Mouse (Mus musculus): ENCODE measurements around the gene Fhl3.
"Not testable (repeated sequence)": the region's sequence is repeated elsewhere in the genome, so short reads cannot be mapped to it uniquely, and the experiment has no call there.

The Fhl3 gene

DNA sequence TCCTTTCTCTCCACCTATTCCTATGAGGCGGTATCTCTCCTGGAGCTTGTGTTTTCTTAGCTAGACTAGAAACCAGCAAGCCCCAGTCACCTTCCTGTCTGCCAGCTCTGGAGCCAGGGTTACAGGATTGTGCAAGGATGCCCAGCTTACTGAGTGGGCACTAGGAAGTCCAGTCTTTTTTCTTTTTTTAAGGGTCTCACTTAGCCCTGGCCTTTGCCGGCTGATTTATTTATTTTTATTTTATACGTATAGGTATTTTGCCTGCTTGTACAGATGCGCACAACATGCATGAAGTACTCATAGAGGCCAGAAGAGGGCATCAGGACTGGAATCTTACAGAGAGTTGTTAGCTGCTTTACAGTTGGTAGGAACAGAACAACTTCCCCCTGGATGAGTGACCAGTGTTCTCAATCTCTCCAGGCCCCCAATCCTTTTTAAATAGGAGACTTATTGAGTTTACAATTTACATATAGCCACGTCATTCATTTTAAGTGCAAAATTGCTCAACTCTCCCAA lies 10.3 kb downstream of the Fhl3 start:
- peak; percentile 43 for DNase-seq

DNA sequence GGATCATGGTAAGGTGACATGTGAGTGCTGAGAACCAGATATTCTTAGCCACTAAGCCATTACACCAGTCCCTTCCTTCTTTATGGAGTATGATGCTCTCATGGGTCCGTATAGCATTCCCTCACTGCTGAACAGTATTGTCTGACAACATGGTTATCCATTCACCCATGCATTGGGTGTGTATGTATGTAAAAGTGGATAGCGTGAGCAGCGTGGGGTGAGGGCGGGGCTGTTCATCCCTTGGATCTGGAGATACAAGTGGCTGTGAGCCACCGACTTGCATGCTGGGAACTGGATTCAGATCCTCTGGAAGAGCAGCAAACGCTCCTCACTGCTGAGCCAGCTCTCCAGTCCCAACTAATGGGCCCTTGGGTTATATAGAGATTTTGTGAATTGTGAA lies 12.1 kb downstream of the Fhl3 start:
- DNase-seq = peak; percentile 80

DNA sequence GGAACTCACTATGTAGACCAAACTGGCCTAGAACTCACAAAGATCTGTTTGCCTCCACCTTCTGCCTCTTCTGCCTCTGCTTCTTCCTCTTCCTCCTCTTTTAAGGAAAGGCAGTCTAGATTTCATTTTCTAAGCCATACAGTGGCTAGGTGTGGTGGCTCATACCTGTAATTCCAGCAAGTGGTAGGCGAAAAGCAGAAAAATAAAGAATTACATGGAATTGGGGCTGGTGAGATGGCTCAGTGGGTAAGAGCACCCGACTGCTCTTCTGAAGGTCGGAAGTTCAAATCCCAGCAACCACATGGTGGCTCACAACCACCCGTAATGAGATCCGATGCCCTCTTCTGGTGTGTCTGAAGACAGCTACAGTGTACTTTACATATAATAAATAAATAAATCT lies 13.3 kb downstream of the Fhl3 start:
- DNase-seq = not testable (repeated sequence)

DNA sequence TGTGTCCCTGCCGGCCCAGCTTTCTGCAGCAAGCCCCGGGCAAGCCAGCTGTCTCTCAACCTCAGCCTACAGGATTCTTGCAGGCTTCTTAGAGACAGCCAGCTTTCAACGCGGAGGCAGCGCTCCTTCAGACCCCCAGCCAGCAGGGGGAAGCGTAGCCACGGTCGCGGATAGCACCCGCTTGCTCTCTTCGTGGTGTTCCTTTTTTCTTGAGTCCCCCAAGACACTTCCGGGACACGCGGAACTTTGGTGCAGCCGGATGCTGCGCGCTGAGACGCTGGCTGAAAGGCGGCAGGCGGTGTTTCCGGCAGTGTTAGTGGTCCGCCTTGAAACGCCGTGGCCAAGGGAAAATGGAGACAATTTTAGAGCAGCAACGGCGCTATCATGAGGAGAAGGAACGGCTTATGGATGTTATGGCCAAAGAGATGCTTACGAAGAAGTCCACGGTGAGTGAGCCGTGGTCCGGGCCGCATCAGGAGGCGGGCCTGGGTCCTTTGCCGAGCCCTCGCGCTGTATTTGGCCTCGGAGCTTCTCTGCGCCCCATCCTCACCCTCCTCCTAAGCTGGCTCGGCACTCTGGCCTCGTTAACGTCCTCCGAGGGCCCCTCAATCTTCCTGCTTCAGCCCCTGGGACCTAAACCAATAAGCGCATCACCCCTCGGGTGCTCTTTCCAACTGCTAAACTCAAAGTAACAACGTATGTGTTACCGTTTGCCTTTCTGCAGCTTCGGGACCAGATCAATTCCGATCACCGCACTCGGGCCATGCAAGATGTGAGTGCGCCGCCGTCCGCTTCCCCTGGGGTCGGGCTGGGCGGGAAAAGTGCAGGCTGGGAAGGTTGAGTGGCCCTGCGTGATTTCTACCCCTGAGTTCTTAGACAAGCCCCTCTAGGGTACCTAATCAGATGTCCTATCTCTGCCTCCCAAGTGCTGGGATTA lies 14.3 kb downstream of the Fhl3 start, which contains the start of gene Sf3a3:
Gene Sf3a3, plus strand, starts transcription at position 232 of the 937 bp plus-strand sequence.
- peak; percentile 93 for DNase-seq

DNA sequence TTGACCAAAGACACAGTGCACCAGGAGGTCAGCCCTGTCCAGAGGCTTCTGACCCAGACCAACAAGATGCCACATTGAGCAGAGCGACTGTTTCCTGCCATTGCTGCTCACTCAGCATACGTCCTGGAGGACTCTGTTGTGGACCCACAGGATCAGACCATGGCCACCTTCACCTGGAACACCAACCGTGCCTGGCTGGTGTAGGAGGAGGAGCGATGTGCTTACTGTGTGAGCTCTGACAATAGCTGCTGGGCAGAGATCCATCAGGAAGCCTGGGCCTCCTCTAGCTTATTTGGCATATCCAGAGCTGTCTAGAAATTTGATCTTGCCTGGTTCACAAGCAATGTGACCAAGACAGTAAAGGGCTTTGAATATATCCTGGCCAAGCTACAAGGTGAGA lies 18.6 kb downstream of the Fhl3 start:
- DNase-seq = no peak

DNA sequence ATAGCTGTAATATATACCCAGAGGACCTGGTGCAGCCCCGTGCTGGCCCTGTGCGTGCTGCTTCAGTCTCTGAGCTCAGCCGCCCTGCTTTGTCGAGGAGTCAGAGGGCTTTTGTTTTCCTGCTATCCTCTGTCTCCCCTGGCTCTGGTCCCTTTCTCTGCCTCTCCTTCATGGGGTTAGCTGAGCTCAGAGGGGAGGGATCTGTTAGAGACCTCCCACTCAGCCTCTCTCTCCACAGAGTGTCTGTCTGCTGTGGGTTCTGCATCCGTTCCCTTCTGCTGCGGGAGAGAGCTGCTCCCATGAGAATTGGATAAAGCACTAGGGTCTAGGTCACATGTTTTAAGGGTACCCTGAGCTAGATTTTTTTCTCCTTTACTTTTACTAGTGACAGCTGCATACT lies 25.6 kb downstream of the Fhl3 start:
- no peak for DNase-seq

DNA sequence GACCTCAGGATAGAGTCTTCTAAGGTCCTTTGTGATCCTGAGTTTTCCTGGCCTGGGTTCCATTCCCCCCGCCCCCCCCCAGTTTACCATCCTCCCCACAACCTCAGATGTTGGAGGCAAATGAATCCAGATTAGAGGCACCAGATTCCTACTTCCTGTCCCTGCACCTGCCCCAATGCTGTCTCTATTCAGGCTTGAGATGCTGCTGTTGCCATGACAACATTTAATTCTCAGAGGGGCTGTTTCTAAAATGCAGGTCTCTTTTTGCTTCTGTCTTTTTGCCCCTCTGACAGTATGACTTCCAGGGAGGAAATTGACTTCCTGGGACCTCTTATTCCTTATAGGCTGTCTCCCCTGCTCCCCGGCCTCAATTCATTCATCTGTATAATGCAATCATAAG lies 36.5 kb downstream of the Fhl3 start:
- DNase-seq = no peak

DNA sequence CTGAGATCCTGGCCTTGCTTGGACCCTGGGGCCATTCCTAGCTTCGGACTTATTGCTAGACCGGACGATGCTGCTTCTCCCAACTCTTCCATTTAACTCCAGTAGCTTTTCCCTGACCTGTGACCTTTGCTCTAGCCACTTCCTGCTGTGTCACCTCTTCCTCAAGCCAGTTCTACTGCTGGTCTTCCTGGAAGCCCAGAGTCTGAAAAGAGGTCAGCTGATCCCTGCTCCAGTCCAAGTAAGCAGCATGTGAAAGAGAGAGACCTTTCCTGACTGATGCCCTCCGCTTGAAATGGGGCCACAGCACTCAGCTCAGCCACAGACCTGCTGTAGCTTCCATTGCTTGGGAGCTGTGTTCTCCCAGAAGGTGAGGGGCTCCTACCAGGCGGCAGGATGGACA lies 37.0 kb downstream of the Fhl3 start:
- no peak for DNase-seq

DNA sequence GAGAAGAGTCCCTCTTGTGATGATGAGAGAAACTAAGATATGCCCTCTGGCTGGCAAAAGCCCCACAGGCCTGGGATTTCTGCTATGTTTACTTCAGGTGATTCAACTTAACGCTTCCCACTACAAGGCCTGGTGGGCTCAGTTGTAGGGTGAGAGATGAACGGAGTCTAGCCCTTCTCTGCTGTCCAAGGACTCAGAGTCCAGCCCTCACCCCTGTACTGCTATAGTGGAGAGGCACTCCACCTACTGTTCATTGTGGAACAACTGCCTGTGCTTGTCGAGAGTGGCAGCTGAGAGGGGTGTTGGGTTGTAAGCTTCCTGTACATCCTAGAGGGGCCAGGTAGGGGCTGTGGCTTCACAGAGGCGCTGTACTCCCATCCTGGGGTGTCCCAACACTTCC lies 37.5 kb downstream of the Fhl3 start:
- DNase-seq = no peak

DNA sequence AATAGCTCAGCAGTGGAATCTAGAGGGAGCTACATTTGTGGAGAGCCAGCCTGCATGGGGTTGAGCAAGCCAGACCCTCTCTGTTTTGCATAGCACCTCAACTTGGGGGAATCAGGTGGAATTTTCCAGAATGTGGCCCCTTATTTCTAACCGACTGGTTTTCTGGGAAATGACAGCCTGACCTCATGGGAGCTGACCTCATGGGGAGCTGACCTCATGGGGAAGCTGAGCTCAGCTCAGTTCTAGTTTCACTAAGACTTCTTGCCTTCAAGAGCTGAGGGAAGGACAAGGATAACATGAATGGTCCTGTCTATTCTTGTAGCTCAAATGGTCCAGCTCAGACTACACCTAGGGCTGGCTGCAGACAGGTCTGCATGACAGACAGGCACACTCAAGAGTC lies 38.3 kb downstream of the Fhl3 start:
- no peak for DNase-seq

DNA sequence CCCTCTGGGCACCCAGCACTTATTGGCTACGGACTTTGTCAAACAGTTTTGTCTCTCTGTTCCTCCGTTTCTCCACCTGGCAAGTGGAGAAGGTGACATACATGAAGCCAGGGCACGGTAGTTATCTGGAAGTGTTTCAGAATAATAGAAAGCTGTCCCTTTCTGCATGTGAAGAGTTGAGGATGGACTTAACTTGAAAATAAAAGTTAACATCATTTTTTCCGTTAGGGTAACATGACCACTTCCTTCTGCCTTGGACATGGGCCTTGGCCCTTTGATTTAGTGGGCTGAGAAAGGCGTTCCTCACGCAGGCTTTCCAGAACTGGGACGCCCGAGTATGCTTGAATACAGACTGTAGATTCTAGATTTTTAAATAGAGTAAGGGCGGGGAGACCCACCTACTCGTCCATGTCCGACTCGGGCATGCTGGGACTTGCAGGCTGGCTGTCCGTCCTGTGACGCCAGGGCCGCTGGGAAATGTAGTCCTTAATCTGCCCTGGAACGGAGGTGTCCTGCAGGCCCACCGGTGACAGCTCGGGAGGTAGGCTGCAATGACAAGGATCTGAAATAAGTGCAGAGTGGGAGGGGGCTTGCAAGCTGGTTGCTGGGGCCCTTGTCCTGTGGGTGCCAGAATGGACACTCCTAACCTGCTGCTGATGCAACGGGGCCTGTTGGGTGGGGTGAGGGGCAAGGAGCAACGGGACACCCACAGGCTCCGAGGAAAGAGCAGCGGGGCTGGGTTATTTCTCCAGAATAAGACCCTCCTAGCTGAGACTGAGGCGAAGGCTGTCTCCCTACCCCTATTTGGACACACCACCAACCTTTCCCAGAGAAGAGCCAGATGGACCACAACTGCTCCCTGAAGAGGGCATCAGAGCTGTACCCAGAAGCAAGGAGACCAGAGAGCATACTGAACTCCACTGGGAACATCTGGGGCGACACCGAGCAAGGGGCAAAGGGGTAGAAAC lies 41.2 kb downstream of the Fhl3 start, which contains the start of gene Inpp5b:
Gene Inpp5b, plus strand, starts transcription at position 475 of the 968 bp plus-strand sequence.
- DNase-seq = peak; percentile 79

DNA sequence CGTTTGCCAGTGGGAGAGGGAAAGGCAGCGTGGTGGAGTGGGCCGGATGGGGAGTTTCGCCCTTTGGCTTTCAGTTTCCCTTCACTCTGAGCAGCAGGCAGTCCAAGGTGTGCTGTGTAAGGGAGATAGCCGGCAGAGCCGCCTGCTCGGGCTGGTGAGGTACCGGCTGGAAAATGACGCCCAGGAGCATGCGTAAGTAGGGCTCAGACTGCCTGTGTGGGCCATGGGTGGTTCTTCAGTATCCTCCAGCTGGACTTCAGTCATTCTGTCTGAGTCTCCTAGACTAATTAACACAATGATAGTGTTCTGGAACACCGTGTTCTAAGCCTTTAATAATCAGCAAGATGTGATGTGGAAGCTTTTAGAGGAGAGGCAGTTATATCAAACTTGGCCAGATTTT lies 42.3 kb downstream of the Fhl3 start:
- DNase-seq = no peak

DNA sequence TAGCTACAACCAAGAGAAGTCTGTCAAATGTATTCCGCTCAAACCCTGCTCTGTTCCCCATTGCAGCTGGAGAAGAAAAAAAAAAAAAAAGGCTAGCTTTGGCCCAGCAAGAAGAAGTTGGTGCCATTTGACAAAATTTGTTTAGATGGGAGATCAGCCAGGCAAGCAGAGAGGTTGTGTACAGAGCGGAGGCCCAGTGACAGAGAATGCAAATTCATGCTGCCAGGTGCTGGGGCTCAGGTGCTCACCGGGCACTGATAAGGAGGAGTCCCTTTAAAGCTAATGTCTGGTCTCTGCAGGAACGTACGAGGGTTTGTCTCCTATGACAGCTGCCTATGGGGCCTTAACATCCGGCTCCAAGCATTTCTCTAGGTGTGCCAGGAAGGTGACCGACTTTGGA lies 46.1 kb downstream of the Fhl3 start:
- no peak for DNase-seq

DNA sequence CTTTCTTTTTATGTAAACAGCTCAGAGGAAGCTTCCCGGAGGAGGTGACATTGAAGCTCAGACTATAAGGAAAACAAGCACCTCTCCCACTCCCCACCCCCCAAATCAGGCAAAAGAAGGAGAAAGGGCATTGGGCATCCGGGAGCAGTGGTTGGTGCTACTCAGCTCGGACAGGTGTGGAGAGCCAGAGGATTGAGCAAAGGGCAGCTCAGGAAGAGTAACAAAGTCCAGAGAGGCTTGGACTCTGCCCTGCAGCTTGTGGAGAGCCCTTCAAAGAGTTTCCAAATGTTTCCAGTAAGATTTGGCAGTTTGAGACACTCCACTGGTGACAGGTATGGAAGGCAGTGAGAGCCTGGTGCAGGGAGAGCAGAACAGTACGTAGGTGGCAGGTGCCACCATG lies 47.4 kb downstream of the Fhl3 start:
- DNase-seq = no peak

DNA sequence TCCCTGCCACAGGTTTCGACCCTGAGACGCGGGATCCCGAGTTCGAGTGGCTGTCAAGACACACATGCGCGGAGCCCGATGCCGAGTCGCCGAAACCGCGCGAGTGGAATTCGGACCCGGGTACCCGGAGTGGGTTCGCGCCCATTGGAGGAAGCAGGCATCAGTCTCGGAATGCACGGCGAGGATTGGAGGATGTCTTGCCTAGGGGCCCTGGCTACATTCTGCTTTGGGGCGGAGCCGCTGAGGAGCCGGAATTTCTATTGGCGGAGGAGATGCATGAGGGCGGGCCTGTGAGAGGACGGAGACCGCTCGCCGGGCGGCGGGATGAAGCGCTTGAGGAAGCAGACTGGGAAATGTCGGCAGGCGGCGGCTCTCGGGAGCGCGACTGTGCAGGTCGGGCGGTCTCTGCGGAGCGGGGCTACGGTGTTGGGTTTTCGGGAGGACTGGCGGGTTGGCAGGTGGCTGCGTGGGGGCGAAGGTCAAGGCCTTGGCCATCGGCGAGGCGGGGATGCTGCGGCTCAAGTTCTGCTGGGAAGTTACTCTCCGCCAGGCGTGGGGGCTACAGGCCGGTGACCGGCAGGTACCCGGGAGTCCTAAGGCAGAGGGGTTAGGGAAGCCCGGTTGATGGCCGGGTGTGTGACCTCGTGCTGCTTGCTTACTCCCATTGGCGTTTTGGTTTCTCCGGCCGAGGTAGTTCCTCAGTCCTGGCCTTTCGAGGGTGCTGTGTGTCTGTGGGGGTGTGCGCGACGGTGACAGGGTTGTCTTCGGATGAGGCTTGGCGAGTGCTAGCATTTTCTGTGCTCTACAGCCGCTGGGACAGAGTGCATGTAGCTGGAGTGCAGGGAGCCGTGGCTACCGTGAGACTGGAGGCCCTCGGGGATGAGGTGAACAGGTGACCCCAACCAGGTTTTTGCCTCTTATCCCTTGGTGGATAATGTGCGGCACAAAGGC lies 51.1 kb downstream of the Fhl3 start:
- DNase-seq = peak; percentile 98

DNA sequence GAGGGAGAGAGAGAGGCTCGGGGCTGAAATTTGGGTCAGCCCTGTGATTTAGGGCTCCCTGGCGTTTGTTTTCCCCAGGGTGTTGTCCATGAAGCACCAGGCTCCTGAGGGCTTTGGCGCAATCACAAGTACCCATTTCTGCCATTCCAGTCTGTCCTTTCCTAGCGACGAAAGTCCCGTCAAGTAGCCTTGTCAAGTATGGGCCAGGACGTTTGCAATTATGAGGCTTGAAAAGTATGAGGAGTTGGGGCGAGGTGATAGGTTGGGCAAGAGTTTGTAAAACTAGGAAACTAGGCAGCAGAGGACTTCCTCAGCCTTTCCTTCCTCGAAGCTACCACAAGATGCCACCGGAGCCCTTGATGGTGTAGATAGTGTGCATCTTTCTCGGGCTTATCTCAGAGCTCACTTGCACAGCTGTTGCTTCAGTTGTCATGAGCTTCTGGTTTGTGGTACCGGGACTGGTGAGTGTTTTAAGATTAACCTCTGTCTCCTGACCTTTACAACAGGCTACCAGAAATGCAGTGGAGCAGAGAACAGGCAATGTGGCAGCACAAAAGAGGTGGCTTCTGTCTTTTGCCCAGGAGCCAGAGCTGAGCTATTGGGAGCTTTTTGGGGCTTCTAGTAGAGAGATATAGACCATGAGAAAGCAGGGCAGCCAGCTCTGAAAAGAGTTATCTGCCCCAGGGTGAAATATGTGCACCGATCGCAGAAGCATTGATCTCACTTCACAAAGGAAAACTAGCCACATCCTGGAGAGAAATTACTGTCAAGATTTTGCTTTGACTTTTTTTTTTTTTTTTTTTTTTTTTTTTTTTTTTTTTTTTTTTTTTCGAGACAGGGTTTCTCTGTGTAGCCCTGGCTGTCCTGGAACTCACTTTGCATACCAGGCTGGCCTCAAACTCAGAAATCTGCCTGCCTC lies 52.0 kb downstream of the Fhl3 start:
- DNase-seq = peak; percentile 78

DNA sequence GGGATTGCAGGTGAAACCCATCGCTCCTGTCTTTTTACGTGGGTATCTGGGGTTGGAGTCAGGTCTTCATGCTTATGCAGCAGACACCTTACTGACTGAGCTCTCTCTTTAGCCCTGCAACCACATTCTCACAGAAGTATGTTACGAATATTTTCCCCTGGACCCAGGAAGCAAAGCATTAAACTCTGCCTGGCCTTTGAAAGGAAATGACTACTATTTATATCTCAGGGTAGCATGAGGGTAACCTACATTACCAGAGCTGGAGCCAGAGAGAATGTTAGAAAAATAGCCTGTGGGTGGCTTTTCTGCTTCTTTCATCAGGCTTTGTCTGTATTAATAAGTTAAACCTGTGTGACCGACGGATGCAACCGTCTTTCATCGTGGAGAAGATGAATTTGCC lies 55.0 kb downstream of the Fhl3 start:
- no peak for DNase-seq

Data from liver (tissue).